Mouse (Mus musculus) Patski (cell line): ENCODE data around the gene Skp1a. TPM values are rescaled to one million over a fixed set of nuclear protein-coding genes. Genes with fewer than 3 reads are reported as not detected.
"Not testable (repeated sequence)": the region's sequence is repeated elsewhere in the genome, so short reads cannot be mapped to it uniquely, and the experiment has no call there.

Source experiments
- ATAC-seq: fragments of 100-300 bp; one replicate; pipeline ENCODE4 v1.8.0; 2021
- CTCF ChIA-PET: fragments of 350-600 bp; sonication (Branson Sonifier 250); formaldehyde crosslinking; loops from one replicate; lab custom pipeline; 2022; ENCODE audit warnings: inconsistent platforms; lab: Charles Lee
- POLR2A ChIA-PET: fragments of 350-600 bp; sonication (Branson Sonifier 250); formaldehyde crosslinking; loops from one replicate; lab custom pipeline; 2022; ENCODE audit warnings: antibody characterized with exemption, inconsistent platforms; lab: Charles Lee
- DNase-seq: peaks from one replicate; pipeline ENCODE4 v3.0.0-alpha.2; 2011; ENCODE audit warnings: low read depth, low spot score
- H3K27me3 ChIP-seq: fragments of 371-371 bp; one replicate; pipeline ENCODE4 v1.5.1; 2021
- CTCF ChIP-seq: fragments of 100-300 bp; IDR thresholded peaks from one replicate; pipeline ENCODE4 v1.5.1; 2021
- in situ Hi-C: fragments of 300-500 bp; cut with MboI; formaldehyde crosslinking; loops from 3 replicates; pipeline ENCODE4 v1.11.1; 2018; ENCODE audit warnings: low pct_unique_long_range_greater_than_20kb, mixed read lengths
- polyA plus RNA-seq: library from polyadenylated mRNA; unstranded; gene quantifications from one replicate; pipeline ENCODE4 v1.2.3, GENCODE M21; 2021

Skp1a gene
- polyA plus RNA-seq: 485 TPM

- DNase-seq: peak; percentile 50
- POLR2A ChIA-PET: no interaction called here
- TF ChIP-seq CTCF: no peak
- CTCF ChIA-PET: interaction anchor here (1.4 to 1.9 kb wide), 2 partner anchors 11 kb away, joined by 4 read pairs; no protein-coding TSS in a partner anchor
- no peaks in the 10 kb centered on the region for H3K27me3 ChIP-seq
- in situ Hi-C loops: no loop called here
- ATAC-seq: peak; percentile 64
Measured at GRCm38 (mm10) chr11:52231606-52232541, at the start of gene Skp1a. Gene Skp1a, plus strand, starts transcription at chr11:52231995.

DNA sequence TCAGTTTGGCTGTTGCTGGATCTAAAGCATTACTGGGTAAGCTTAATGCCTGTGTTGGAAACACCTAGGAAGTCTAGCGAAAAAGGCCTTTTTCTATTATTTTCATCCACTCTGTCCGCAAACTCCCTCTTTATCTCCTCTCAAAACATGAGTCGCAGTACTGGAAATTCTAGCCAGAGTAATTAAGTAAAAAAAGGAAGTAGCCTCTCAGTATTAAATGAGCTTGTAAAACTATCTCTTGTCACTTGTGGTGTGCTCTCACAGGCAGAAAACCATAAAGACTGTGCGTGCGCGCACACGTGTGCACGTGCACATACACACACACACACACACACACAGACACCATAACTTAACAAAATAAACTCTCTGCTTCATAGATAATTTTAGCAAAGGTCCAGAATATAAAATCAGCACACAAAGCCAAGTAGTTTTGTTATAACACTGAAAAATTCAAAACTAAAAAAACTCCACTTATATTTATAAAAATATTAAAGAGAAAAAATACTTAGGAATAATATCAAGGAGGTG lies 35.2 kb upstream of the Skp1a start:
- DNase-seq, CTCF ChIA-PET, H3K27me3 ChIP-seq, in situ Hi-C loops, ATAC-seq, POLR2A ChIA-PET: not testable (repeated sequence)

GRCm38 (mm10) chr11:52213887-52214286 lies 17.9 kb upstream of the Skp1a start, which contains the start of gene Olfr1371:
Gene Olfr1371, minus strand, starts transcription at chr11:52213987.
- ChIA-PET CTCF (no interaction called here), POLR2A (no interaction called here)
- no peak for TF ChIP-seq CTCF
- no peaks in the 10 kb centered on the region for H3K27me3 ChIP-seq
- ATAC-seq (no peak), DNase-seq (no peak)
- in situ Hi-C loops: no loop called here

GRCm38 (mm10) chr11:52220282-52220681 lies 11.5 kb upstream of the Skp1a start:
- in situ Hi-C loops: loop anchor here (10.0 kb wide), 2 partner anchors 165 to 395 kb away; no protein-coding TSS in a partner anchor
- no peak for DNase-seq
- POLR2A ChIA-PET: no interaction called here
- no peaks in the 10 kb centered on the region for H3K27me3 ChIP-seq
- no peak for ATAC-seq
- CTCF ChIA-PET: interaction anchor here (0.6 to 2.3 kb wide), 23 partner anchors 8 to 416 kb away, joined by 3 to 13 read pairs (median 4); partner anchors contain the start of gene Cdkn2aipnl
- peak; percentile 87 for TF ChIP-seq CTCF

GRCm38 (mm10) chr11:52221921-52222320 lies 9.9 kb upstream of the Skp1a start:
- H3K27me3 ChIP-seq, ATAC-seq, DNase-seq, POLR2A ChIA-PET: not testable (repeated sequence)
- CTCF ChIA-PET: interaction anchor here (1.1 to 1.5 kb wide), 2 partner anchors 7 to 113 kb away, joined by 3 to 4 read pairs; no protein-coding TSS in a partner anchor
- in situ Hi-C loops: loop anchor here (10.0 kb wide), 2 partner anchors 167 to 397 kb away; no protein-coding TSS in a partner anchor

- DNase-seq (no peak), ATAC-seq (no peak)
- in situ Hi-C loops: loop anchor here (10.0 kb wide), 2 partner anchors 168 to 398 kb away; no protein-coding TSS in a partner anchor
- TF ChIP-seq CTCF: peak; percentile 78
- no peaks in the 10 kb centered on the region for H3K27me3 ChIP-seq
- ChIA-PET CTCF (interaction anchor here (1.2 kb wide), 1 partner anchor 12 kb away, joined by 5 read pairs; no protein-coding TSS in a partner anchor), POLR2A (no interaction called here)
Measured at GRCm38 (mm10) chr11:52222891-52223290, 8.9 kb upstream of the Skp1a start.

DNA sequence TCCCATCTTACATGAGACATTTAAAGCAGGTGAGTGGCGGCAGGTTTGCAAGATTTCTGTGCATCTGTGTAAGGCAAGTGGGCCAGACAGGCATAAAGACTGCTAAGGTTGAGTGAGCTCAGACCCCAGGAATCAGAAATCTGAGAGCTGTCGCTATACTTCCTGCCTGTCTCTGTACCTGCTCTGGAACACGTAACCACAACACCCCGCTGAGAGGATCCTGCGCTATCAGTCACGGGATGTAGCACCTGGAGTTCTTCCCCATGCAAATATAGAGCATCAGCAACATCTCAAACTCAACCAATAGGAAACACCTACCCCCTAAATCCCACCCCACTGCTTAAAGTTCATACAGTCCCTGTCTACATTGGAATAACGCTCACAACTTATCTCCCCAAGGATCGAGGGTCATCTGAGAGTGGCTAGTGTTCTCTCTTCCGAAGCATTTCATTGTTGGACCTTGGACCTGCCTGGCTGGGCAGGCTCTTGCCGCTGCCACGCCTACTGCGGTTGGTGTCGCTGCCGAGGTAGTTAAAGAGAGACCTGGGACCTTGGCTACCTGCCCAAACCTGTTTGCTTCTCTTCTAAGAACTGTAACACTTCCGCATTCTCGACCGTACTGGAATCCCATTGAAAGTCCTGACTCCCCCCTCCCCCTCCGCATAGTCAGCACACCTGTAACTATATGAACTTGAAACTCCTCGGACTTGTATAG lies 7.7 kb upstream of the Skp1a start:
- TF ChIP-seq CTCF: no peak
- POLR2A ChIA-PET: no interaction called here

DNA sequence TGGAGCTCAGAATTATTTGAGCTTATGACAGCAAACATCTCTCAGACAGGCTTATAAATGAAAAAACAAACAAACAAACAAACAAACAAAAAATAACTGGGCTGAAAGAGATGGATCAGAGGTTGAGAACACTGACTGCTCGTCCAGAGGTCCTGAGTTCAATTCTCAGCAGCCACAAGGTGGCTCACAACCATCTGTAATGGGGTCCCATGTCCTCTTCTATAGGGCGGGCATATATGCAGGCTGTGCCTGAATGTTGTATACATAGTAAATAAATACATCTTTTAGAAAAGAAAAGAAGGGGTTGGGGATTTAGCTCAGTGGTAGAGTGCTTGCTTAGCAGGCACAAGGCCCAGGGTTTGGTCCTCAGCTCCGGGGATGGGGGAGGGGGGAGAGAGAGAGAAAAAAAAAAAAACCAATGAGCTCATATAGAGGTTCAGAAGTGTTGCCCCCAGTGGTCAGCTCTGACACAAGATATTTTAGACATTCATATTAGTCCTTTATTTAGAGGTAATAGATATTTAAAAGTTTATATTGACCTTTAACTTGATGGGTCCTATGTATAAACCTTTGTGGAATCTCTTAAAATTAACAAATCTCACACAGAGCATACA lies 5.7 kb upstream of the Skp1a start:
- CTCF ChIA-PET: interaction anchor here (1.3 to 2.1 kb wide), 2 partner anchors 117 to 121 kb away, joined by 3 to 7 read pairs; no protein-coding TSS in a partner anchor
- in situ Hi-C loops: loop anchor here (10.0 kb wide), 2 partner anchors 171 to 401 kb away; no protein-coding TSS in a partner anchor
- H3K27me3 ChIP-seq: no peaks in the 10 kb centered on the region
- TF ChIP-seq CTCF: no peak
- ATAC-seq (no peak), DNase-seq (no peak)
- POLR2A ChIA-PET: interaction anchor here (0.7 kb wide), 1 partner anchor 17 kb away, joined by 3 read pairs; no protein-coding TSS in a partner anchor

More for the DNA sequence above, 7.7 kb upstream of the Skp1a start:
- no peaks in the 10 kb centered on the region for H3K27me3 ChIP-seq
- CTCF ChIA-PET: no interaction called here
- DNase-seq: no peak
- in situ Hi-C loops: loop anchor here (10.0 kb wide), 2 partner anchors 169 to 399 kb away; no protein-coding TSS in a partner anchor
- ATAC-seq: no peak

GRCm38 (mm10) chr11:52227053-52227452 lies 4.7 kb upstream of the Skp1a start:
- DNase-seq: no peak
- in situ Hi-C loops: loop anchor here (10.0 kb wide), 2 partner anchors 172 to 402 kb away; no protein-coding TSS in a partner anchor
- POLR2A ChIA-PET: interaction anchor here (0.7 kb wide), 1 partner anchor 16 kb away, joined by 3 read pairs; no protein-coding TSS in a partner anchor

More at GRCm38 (mm10) chr11:52227053-52227452, 4.7 kb upstream of the Skp1a start:
- no peak for ATAC-seq
- TF ChIP-seq CTCF: no peak
- no peaks in the 10 kb centered on the region for H3K27me3 ChIP-seq
- CTCF ChIA-PET: interaction anchor here (2.1 kb wide), 1 partner anchor 116 kb away, joined by 7 read pairs; no protein-coding TSS in a partner anchor
